Comparison of ENCODE assay signal across 9 mouse cellular contexts in genomic region chr9:6169038-6169431, GRCm38 (mm10). TPM values are rescaled to one million over a fixed set of nuclear protein-coding genes. Genes with fewer than 3 reads are reported as not detected.
DNase-seq lines count a peak whose midpoint lies in the region; ATAC-seq and TF ChIP-seq lines count a peak whose summit lies in the region.
"Had no signal": no experiment of that assay in that cellular context is flagged by ENCODE, and none has a peak within 500 bp of the region (broad histone marks: within the 10 kb centered on the region; RNA-seq: fewer than 3 reads in every experiment).

No protein-coding gene starts in this region.

- WGBS in embryonic facial prominence, embryonic 12.5 days = 42% methylated on average over 3 of the region's 3 CpGs
- WGBS in liver, embryonic 13.5 days (ENCODE audit: insufficient replicate concordance) = 30% methylated on average over 3 of the region's 3 CpGs

- no peaks in the 10 kb centered on the region for H3K27me3 ChIP-seq in ES-Bruce4 (ENCODE audit: control insufficient read depth, insufficient read depth, low read length, poor library complexity, severe bottlenecking)
- no peaks in the 10 kb centered on the region for H3K27me3 ChIP-seq in embryonic facial prominence, embryonic 12.5 days
- H3K27me3 ChIP-seq in liver, embryonic 13.5 days = no peaks in the 10 kb centered on the region

- no peak overlapping the region for H3K4me3 ChIP-seq in ES-Bruce4 (ENCODE audit: low read depth, low read length)
- peak overlapping the region; percentile 46 for H3K4me3 ChIP-seq in embryonic facial prominence, embryonic 12.5 days
- peak overlapping the region; percentile 37 for H3K4me3 ChIP-seq in liver, embryonic 13.5 days (replicated peaks)

- H3K27ac ChIP-seq in ES-Bruce4 (ENCODE audit: insufficient read depth, low read length) = no peak overlapping the region
- no peak overlapping the region for H3K27ac ChIP-seq in embryonic facial prominence, embryonic 12.5 days
- no peak overlapping the region for H3K27ac ChIP-seq in liver, embryonic 13.5 days
- H3K27ac ChIP-seq: macrophage had no signal

- no peaks in the 10 kb centered on the region for H3K36me3 ChIP-seq in ES-Bruce4 (ENCODE audit: control insufficient read depth, insufficient read depth, low read length, poor library complexity, severe bottlenecking)
- H3K36me3 ChIP-seq in embryonic facial prominence, embryonic 12.5 days = no peaks in the 10 kb centered on the region
- no peaks in the 10 kb centered on the region for H3K36me3 ChIP-seq in liver, embryonic 13.5 days

- TF ChIP-seq EP300 in ES-Bruce4 (IDR thresholded peaks at IDR 0.05; ENCODE audit: insufficient read depth, low read depth, low read length) = no peak

- H3K4me1 ChIP-seq in ES-Bruce4 (ENCODE audit: control insufficient read depth, insufficient read depth, low read length) = no peaks in the 10 kb centered on the region
- H3K4me1 ChIP-seq in embryonic facial prominence, embryonic 12.5 days = no peaks in the 10 kb centered on the region
- H3K4me1 ChIP-seq in liver, embryonic 13.5 days (replicated peaks) = 0 out of 2 replicates have a peak, but pooled peaks cover 4% of the 10 kb centered on the region

- H3K4me2 ChIP-seq in embryonic facial prominence, embryonic 12.5 days (replicated peaks) = peak overlapping the region; percentile 72
- H3K4me2 ChIP-seq in liver, embryonic 13.5 days = peak overlapping the region; percentile 63

- no peaks in the 10 kb centered on the region for H3K9me3 ChIP-seq in ES-Bruce4 (replicated peaks; ENCODE audit: control insufficient read depth, insufficient read depth, low read length, poor library complexity, severe bottlenecking)
- no peaks in the 10 kb centered on the region for H3K9me3 ChIP-seq in embryonic facial prominence, embryonic 12.5 days
- no peaks in the 10 kb centered on the region for H3K9me3 ChIP-seq in liver, embryonic 13.5 days (replicated peaks)

- no peak for ATAC-seq in embryonic facial prominence, embryonic 12.5 days (ENCODE audit: insufficient number of reproducible peaks, insufficient read depth, low FRiP score, low TSS enrichment)
- ATAC-seq in hematopoietic stem cell, adult 5-6 weeks (replicated peaks in 1 of 2; ENCODE audit: insufficient read depth in 1 of 2, low FRiP score in 2 of 2, low TSS enrichment in 1 of 2, low read depth in 1 of 2, poor library complexity in 2 of 2, severe bottlenecking in 2 of 2) = peak; percentile 52 to 58; a peak in 3 of 4 replicates
- peak; percentile 45; the same call in 1 of the 2 replicates for ATAC-seq in liver, embryonic 13.5 days (ENCODE audit: low read depth)

- peak overlapping the region; percentile 7; the same call in 1 of the 2 replicates for H3K9ac ChIP-seq in ES-Bruce4 (ENCODE audit: low read depth, poor library complexity, severe bottlenecking)
- H3K9ac ChIP-seq in embryonic facial prominence, embryonic 12.5 days = no peak overlapping the region
- H3K9ac ChIP-seq in liver, embryonic 13.5 days = no peak overlapping the region

- no peak for DNase-seq in liver, embryonic 13.5 days
- DNase-seq in retina, postnatal 1 day = peak; percentile 34
- DNase-seq in Muller cell, postnatal 12 days (ENCODE audit: inconsistent ontology term) = no peak
- no peak for DNase-seq in gastrocnemius, postnatal 25 days
- no peak for DNase-seq in testis, postnatal 10 days (ENCODE audit: low spot score)

- TF ChIP-seq POLR2A in ES-Bruce4 (IDR thresholded peaks at IDR 0.05; ENCODE audit: insufficient read depth, low read length) = no peak

- no peak for TF ChIP-seq CTCF in ES-Bruce4 (IDR thresholded peaks at IDR 0.05; ENCODE audit: low read depth, low read length)

RNA-seq across cellular contexts. Expression of gene Pdgfd, which starts 0.7 kb away (rescaled TPM):
- 1.0 and 1.1 TPM in 2 replicates for polyA plus RNA-seq in ES-Bruce4 (2011; ENCODE audit: insufficient read depth, insufficient read length, low read depth, missing spikeins)
- polyA plus RNA-seq in embryonic facial prominence, embryonic 12.5 days (2016; fragmentation: Nextera tagmentation; extraction: Ambion mirVana) = 6.6 and 8.1 TPM in 2 replicates
- total RNA-seq in hematopoietic stem cell, adult 5-6 weeks (2017) = 6.0 and 6.8 TPM in 2 replicates
- 0.65 and 0.71 TPM in 2 replicates for polyA plus RNA-seq in liver, embryonic 13.5 days (2015; fragmentation: Nextera tagmentation; extraction: Ambion mirVana)
- 1 to 10 TPM; 4.3 to 4.4 TPM for total RNA-seq in gastrocnemius, postnatal 25 days (2021)
- polyA plus RNA-seq: macrophage had no signal
